Mouse (Mus musculus) c-Kit-positive CD71-positive TER-119-positive erythroid progenitor cells, embryonic 14.5 days (primary cell): ENCODE data around the gene Pnma1.

Experiments
- DNase-seq: peaks from one replicate; pipeline ENCODE4 v3.0.0-alpha.2; 2013; ENCODE audit warnings: low spot score

Gene Pnma1

GRCm38 (mm10) chr12:84147954-84148621 lies at the start of gene Pnma1:
Pnma1 (minus strand) TSS chr12:84148489.
- DNase-seq = peak; percentile 87

- DNase-seq = no peak
Measured at GRCm38 (mm10) chr12:84195195-84195594, 46.9 kb upstream of the Pnma1 start.

GRCm38 (mm10) chr12:84194400-84195109 lies 46.3 kb upstream of the Pnma1 start:
- peak; percentile 45 for DNase-seq

- DNase-seq = peak; percentile 86
Measured at GRCm38 (mm10) chr12:84193642-84194399, 45.5 kb upstream of the Pnma1 start.

GRCm38 (mm10) chr12:84192741-84193641 lies 44.7 kb upstream of the Pnma1 start:
- peak; percentile 51 for DNase-seq

- no peak for DNase-seq
Measured at GRCm38 (mm10) chr12:84192280-84192679, 44.0 kb upstream of the Pnma1 start.

GRCm38 (mm10) chr12:84191770-84192169 lies 43.5 kb upstream of the Pnma1 start:
- DNase-seq = peak; percentile 34

- peak; percentile 44 for DNase-seq
Measured at GRCm38 (mm10) chr12:84191190-84191589, 42.9 kb upstream of the Pnma1 start.

- DNase-seq = no peak
Measured at GRCm38 (mm10) chr12:84190151-84190820, 42.0 kb upstream of the Pnma1 start.

GRCm38 (mm10) chr12:84188881-84189444 lies 40.7 kb upstream of the Pnma1 start:
- DNase-seq = no peak

- DNase-seq = no peak
Measured at GRCm38 (mm10) chr12:84187752-84188601, 39.7 kb upstream of the Pnma1 start.

- no peak for DNase-seq
Measured at GRCm38 (mm10) chr12:84186950-84187349, 38.7 kb upstream of the Pnma1 start.

GRCm38 (mm10) chr12:84186536-84186935 lies 38.2 kb upstream of the Pnma1 start:
- DNase-seq = no peak

GRCm38 (mm10) chr12:84185547-84185946 lies 37.3 kb upstream of the Pnma1 start:
- no peak for DNase-seq

- no peak for DNase-seq
Measured at GRCm38 (mm10) chr12:84184979-84185378, 36.7 kb upstream of the Pnma1 start.

GRCm38 (mm10) chr12:84181999-84182398 lies 33.7 kb upstream of the Pnma1 start:
- no peak for DNase-seq

- no peak for DNase-seq
Measured at GRCm38 (mm10) chr12:84180701-84181435, 32.6 kb upstream of the Pnma1 start.

- no peak for DNase-seq
Measured at GRCm38 (mm10) chr12:84180090-84180489, 31.8 kb upstream of the Pnma1 start.
